Mouse (Mus musculus) midbrain, embryonic 16.5 days (tissue): ENCODE results near the gene 2010111I01Rik. TPM values are rescaled to one million over a fixed set of nuclear protein-coding genes. Genes with fewer than 3 reads are reported as not detected.

Experiments used
- ATAC-seq: fragments of 200-750 bp; cut with Nextera tagmentation; 2 replicates; pipeline ENCODE4 v1.8.0; 2017; ENCODE audit warnings: moderate TSS enrichment
- H3K27ac ChIP-seq: fragments of 300-500 bp; sonication (generic); 2 replicates; pipeline ENCODE4 v1.5.1; 2014; ENCODE audit warnings: mild to moderate bottlenecking, low read length, mixed read lengths
- H3K27me3 ChIP-seq: fragments of 300-500 bp; sonication (generic); 2 replicates; pipeline ENCODE4 v1.6.1; 2014; ENCODE audit warnings: low read depth, low read length, mixed read lengths; ENCODE audit not compliant: control insufficient read depth, insufficient read depth
- H3K36me3 ChIP-seq: fragments of 300-500 bp; sonication (generic); 2 replicates; pipeline ENCODE4 v1.6.1; 2014; ENCODE audit warnings: mild to moderate bottlenecking, low read length, moderate library complexity, mixed read lengths; ENCODE audit not compliant: control insufficient read depth, insufficient read depth
- H3K4me1 ChIP-seq: fragments of 300-500 bp; sonication (generic); 2 replicates; pipeline ENCODE4 v1.6.1; 2014; ENCODE audit warnings: mild to moderate bottlenecking, low read length, mixed read lengths; ENCODE audit not compliant: control insufficient read depth, insufficient read depth
- H3K4me2 ChIP-seq: fragments of 300-500 bp; sonication (generic); 2 replicates; pipeline ENCODE4 v1.6.1; 2014; ENCODE audit warnings: mild to moderate bottlenecking, low read length, mixed read lengths
- H3K4me3 ChIP-seq: fragments of 300-500 bp; sonication (generic); 2 replicates; pipeline ENCODE4 v1.5.1; 2014; ENCODE audit warnings: low read depth, mild to moderate bottlenecking, low read length, moderate library complexity, mixed read lengths
- H3K9ac ChIP-seq: fragments of 300-500 bp; sonication (generic); 2 replicates; pipeline ENCODE4 v1.6.1; 2014; ENCODE audit warnings: low read depth, low read length, mixed read lengths
- H3K9me3 ChIP-seq: fragments of 300-500 bp; sonication (generic); replicated peaks from 2 replicates; pipeline ENCODE4 v1.6.1; 2014; ENCODE audit warnings: mild to moderate bottlenecking, low read length, mixed read lengths; ENCODE audit not compliant: control insufficient read depth, poor library complexity, severe bottlenecking
- WGBS: fragments of 180-500 bp; shearing (Covaris S2); extraction: QIAGEN DNeasy Blood & Tissue Kit; methylation state at CpG from one replicate; pipeline ENCODE4 v1.1.7; 2014; 5-methylcytosine and 5-hydroxymethylcytosine counted together
- polyA plus RNA-seq: library from polyadenylated mRNA; unstranded; fragments of >200 nt; fragmentation: Nextera tagmentation; extraction: Ambion mirVana; gene quantifications from 2 replicates; pipeline ENCODE4 v1.2.1, GENCODE M21; 2015

2010111I01Rik gene
- polyA plus RNA-seq, 1 experiment from 2014 or later: 25.5 TPM

GRCm38 (mm10) chr13:63283236-63283635 lies 318.5 kb downstream of the 2010111I01Rik start:
- Histone ChIP-seq H3K9ac (no peak overlapping the region), H3K27ac (no peak overlapping the region), H3K27me3 (no peaks in the 10 kb centered on the region), H3K9me3 (no peaks in the 10 kb centered on the region), H3K4me3 (no peak overlapping the region), H3K36me3 (no peaks in the 10 kb centered on the region), H3K4me2 (no peak overlapping the region), H3K4me1 (no peaks in the 10 kb centered on the region; the same call in 1 of the 2 replicates)
- ATAC-seq: no peak

GRCm38 (mm10) chr13:63284748-63285147 lies 320.1 kb downstream of the 2010111I01Rik start:
- no peak overlapping the region for H3K27ac ChIP-seq
- peaks cover 6% of the 10 kb centered on the region for H3K4me1 ChIP-seq
- H3K27me3 ChIP-seq: no peaks in the 10 kb centered on the region
- no peaks in the 10 kb centered on the region for H3K9me3 ChIP-seq
- no peak overlapping the region for H3K9ac ChIP-seq
- H3K4me2 ChIP-seq: no peak overlapping the region
- 91% methylated on average over 3 of the region's 3 CpGs for WGBS
- H3K4me3 ChIP-seq: no peak overlapping the region
- ATAC-seq: no peak
- H3K36me3 ChIP-seq: no peaks in the 10 kb centered on the region

- no peak for ATAC-seq
- Histone ChIP-seq H3K27me3 (no peaks in the 10 kb centered on the region), H3K4me2 (no peak overlapping the region), H3K4me1 (peaks cover 10% of the 10 kb centered on the region), H3K9ac (no peak overlapping the region), H3K9me3 (no peaks in the 10 kb centered on the region), H3K4me3 (no peak overlapping the region), H3K27ac (no peak overlapping the region), H3K36me3 (no peaks in the 10 kb centered on the region)
- WGBS: 83% methylated on average over 11 of the region's 11 CpGs
These were observed 321.9 kb downstream of the 2010111I01Rik start for GRCm38 (mm10) chr13:63286483-63287102.

GRCm38 (mm10) chr13:63289152-63289551 lies 324.5 kb downstream of the 2010111I01Rik start:
- no peaks in the 10 kb centered on the region for H3K27me3 ChIP-seq
- 33% methylated on average over 4 of the region's 4 CpGs for WGBS
- H3K27ac ChIP-seq: no peak overlapping the region

GRCm38 (mm10) chr13:63289687-63290086 lies 325.0 kb downstream of the 2010111I01Rik start:
- no peaks in the 10 kb centered on the region for H3K27me3 ChIP-seq
- peaks cover 19% of the 10 kb centered on the region for H3K4me1 ChIP-seq
- no peak overlapping the region; the same call in 1 of the 2 replicates for H3K27ac ChIP-seq
- no peak overlapping the region for H3K4me3 ChIP-seq
- no peak overlapping the region for H3K9ac ChIP-seq
- 31% methylated on average over 5 of the region's 5 CpGs for WGBS
- H3K9me3 ChIP-seq: no peaks in the 10 kb centered on the region
- no peak overlapping the region for H3K4me2 ChIP-seq
- no peaks in the 10 kb centered on the region for H3K36me3 ChIP-seq
- no peak for ATAC-seq

More at GRCm38 (mm10) chr13:63289152-63289551, 324.5 kb downstream of the 2010111I01Rik start:
- ATAC-seq: no peak
- no peak overlapping the region for H3K9ac ChIP-seq
- H3K9me3 ChIP-seq: no peaks in the 10 kb centered on the region
- H3K36me3 ChIP-seq: no peaks in the 10 kb centered on the region
- H3K4me1 ChIP-seq: peaks cover 13% of the 10 kb centered on the region
- no peak overlapping the region for H3K4me3 ChIP-seq
- no peak overlapping the region for H3K4me2 ChIP-seq

- 94% methylated on average over 4 of the region's 4 CpGs for WGBS
- no peak for ATAC-seq
- H3K9ac ChIP-seq: no peak overlapping the region
These were observed 325.4 kb downstream of the 2010111I01Rik start for GRCm38 (mm10) chr13:63290126-63290525.

GRCm38 (mm10) chr13:63291016-63291415 lies 326.3 kb downstream of the 2010111I01Rik start:
- Histone ChIP-seq H3K4me2 (no peak overlapping the region), H3K27me3 (no peaks in the 10 kb centered on the region), H3K27ac (no peak overlapping the region), H3K9me3 (no peaks in the 10 kb centered on the region), H3K4me1 (peaks cover 23% of the 10 kb centered on the region), H3K4me3 (no peak overlapping the region), H3K36me3 (no peaks in the 10 kb centered on the region), H3K9ac (no peak overlapping the region)
- WGBS: 97% methylated on average over 6 of the region's 6 CpGs
- no peak for ATAC-seq

More at GRCm38 (mm10) chr13:63290126-63290525, 325.4 kb downstream of the 2010111I01Rik start:
- Histone ChIP-seq H3K27me3 (no peaks in the 10 kb centered on the region), H3K4me1 (peaks cover 23% of the 10 kb centered on the region), H3K4me2 (no peak overlapping the region), H3K9me3 (no peaks in the 10 kb centered on the region), H3K36me3 (no peaks in the 10 kb centered on the region), H3K27ac (no peak overlapping the region), H3K4me3 (no peak overlapping the region)

- Histone ChIP-seq H3K4me3 (no peak overlapping the region), H3K9ac (no peak overlapping the region), H3K27ac (peak overlapping the region; percentile 38; the same call in 1 of the 2 replicates), H3K4me2 (no peak overlapping the region), H3K4me1 (peaks cover 23% of the 10 kb centered on the region), H3K36me3 (peaks cover 3% of the 10 kb centered on the region; the same call in 1 of the 2 replicates), H3K27me3 (no peaks in the 10 kb centered on the region), H3K9me3 (no peaks in the 10 kb centered on the region)
- 54% methylated on average over 3 of the region's 3 CpGs for WGBS
- no peak for ATAC-seq
These were observed 329.0 kb downstream of the 2010111I01Rik start for GRCm38 (mm10) chr13:63293647-63294046.

GRCm38 (mm10) chr13:63294359-63295193 lies 329.9 kb downstream of the 2010111I01Rik start:
- Histone ChIP-seq H3K27ac (0 out of 2 replicates have a peak overlapping the region, but pooled peaks have one; percentile 11), H3K27me3 (no peaks in the 10 kb centered on the region), H3K4me1 (peaks cover 18% of the 10 kb centered on the region), H3K9ac (0 out of 2 replicates have a peak overlapping the region, but pooled peaks have one; percentile 38), H3K4me3 (no peak overlapping the region), H3K9me3 (no peaks in the 10 kb centered on the region), H3K4me2 (no peak overlapping the region), H3K36me3 (peaks cover 7% of the 10 kb centered on the region; the same call in 1 of the 2 replicates)
- ATAC-seq: no peak
- WGBS: 18% methylated on average over 15 of the region's 15 CpGs
